8 mouse cellular contexts compared by ENCODE assay signal in genomic region chr4:100170161-100170650, GRCm38 (mm10).
DNase-seq lines count a peak whose midpoint lies in the region; ATAC-seq and TF ChIP-seq lines count a peak whose summit lies in the region.

No protein-coding gene starts in this region.

- WGBS in forebrain, embryonic 10.5 days: 18% methylated on average over 14 of the region's 14 CpGs
- WGBS in intestine, embryonic 16.5 days: 42% methylated on average over 14 of the region's 14 CpGs
- 51% methylated on average over 14 of the region's 14 CpGs for WGBS in neural tube, embryonic 11.5 days

- H3K9me3 ChIP-seq in forebrain, embryonic 10.5 days: no peaks in the 10 kb centered on the region
- H3K9me3 ChIP-seq in intestine, embryonic 16.5 days (ENCODE audit: control insufficient read depth, low read length): no peaks in the 10 kb centered on the region
- H3K9me3 ChIP-seq in neural tube, embryonic 11.5 days (ENCODE audit: control insufficient read depth, low read length): no peaks in the 10 kb centered on the region

- H3K4me1 ChIP-seq in forebrain, embryonic 10.5 days: peaks cover 54% of the 10 kb centered on the region
- peaks cover 2% of the 10 kb centered on the region for H3K4me1 ChIP-seq in intestine, embryonic 16.5 days (ENCODE audit: control insufficient read depth, insufficient read depth, low read length)
- peaks cover 16% of the 10 kb centered on the region for H3K4me1 ChIP-seq in neural tube, embryonic 11.5 days (ENCODE audit: control insufficient read depth, insufficient read depth, low read length)

- intact Hi-C loops in left cerebral cortex, adult 2 months (cut with DNase I): no loop called here

- peak; percentile 33; the same call in 1 of the 2 replicates for ATAC-seq in intestine, embryonic 16.5 days
- no peak for ATAC-seq in neural tube, embryonic 11.5 days (ENCODE audit: insufficient read depth, low FRiP score, low TSS enrichment)

- no peak overlapping the region for H3K9ac ChIP-seq in intestine, embryonic 16.5 days (ENCODE audit: low read depth, low read length)
- no peak overlapping the region for H3K9ac ChIP-seq in neural tube, embryonic 11.5 days (ENCODE audit: low read length)

- H3K4me3 ChIP-seq in left cerebral cortex, adult 2 months: peak overlapping the region; percentile 14; the same call in 1 of the 2 replicates
- peak overlapping the region; percentile 41 for H3K4me3 ChIP-seq in forebrain, embryonic 10.5 days
- no peak overlapping the region for H3K4me3 ChIP-seq in intestine, embryonic 16.5 days (ENCODE audit: low read length)
- no peak overlapping the region for H3K4me3 ChIP-seq in neural tube, embryonic 11.5 days (ENCODE audit: low read depth, low read length)

- no peak overlapping the region for H3K27ac ChIP-seq in left cerebral cortex, adult 2 months
- peak overlapping the region; percentile 74 for H3K27ac ChIP-seq in forebrain, embryonic 10.5 days
- no peak overlapping the region for H3K27ac ChIP-seq in intestine, embryonic 16.5 days (ENCODE audit: low read length)
- H3K27ac ChIP-seq in neural tube, embryonic 11.5 days (ENCODE audit: low read depth, low read length): no peak overlapping the region

- no peaks in the 10 kb centered on the region for H3K27me3 ChIP-seq in forebrain, embryonic 10.5 days (ENCODE audit: poor library complexity, severe bottlenecking)
- H3K27me3 ChIP-seq in intestine, embryonic 16.5 days (replicated peaks; ENCODE audit: control insufficient read depth, insufficient read depth, low read length): no peaks in the 10 kb centered on the region
- no peaks in the 10 kb centered on the region for H3K27me3 ChIP-seq in neural tube, embryonic 11.5 days (ENCODE audit: control insufficient read depth, insufficient read depth, low read length)

- no peak overlapping the region for H3K4me2 ChIP-seq in intestine, embryonic 16.5 days (ENCODE audit: low read depth, low read length)
- no peak overlapping the region for H3K4me2 ChIP-seq in neural tube, embryonic 11.5 days (ENCODE audit: low read depth)

- no peak for TF ChIP-seq CTCF in left cerebral cortex, adult 2 months (IDR thresholded peaks at IDR 0.05)

- H3K36me3 ChIP-seq in forebrain, embryonic 10.5 days (replicated peaks): no peaks in the 10 kb centered on the region
- H3K36me3 ChIP-seq in intestine, embryonic 16.5 days (ENCODE audit: control insufficient read depth, insufficient read depth, low read length): no peaks in the 10 kb centered on the region
- no peaks in the 10 kb centered on the region for H3K36me3 ChIP-seq in neural tube, embryonic 11.5 days (ENCODE audit: control insufficient read depth, insufficient read depth, low read length)

- no peak for DNase-seq in left cerebral cortex, adult 2 months (ENCODE audit: extremely low spot score in 1 of 2, low spot score in 2 of 2)
- no peak for DNase-seq in left cerebral cortex, adult 9 months (ENCODE audit: low spot score in 2 of 2)
- peak; percentile 66 for DNase-seq in forebrain, embryonic 10.5 days (ENCODE audit: extremely low spot score, low spot score)
- peak; percentile 40 for DNase-seq in neural tube, embryonic 11.5 days (ENCODE audit: low spot score)
- no peak for DNase-seq in frontal cortex, postnatal 14 days (ENCODE audit: low spot score in 2 of 2)
- DNase-seq in spleen, postnatal 4 days (ENCODE audit: low spot score in 2 of 2): no peak
- DNase-seq in adrenal gland, adult (ENCODE audit: inconsistent age in 2 of 2, low spot score in 1 of 2): no peak

Comparison
In these comparisons a context has a peak if more than half of its experiments do, and no peak if none do; other contexts are left out.
1. DNase-seq: peak in forebrain, embryonic 10.5 days (single experiment) and neural tube, embryonic 11.5 days (single experiment); none in left cerebral cortex, adult 2 months (0 of 2), left cerebral cortex, adult 9 months (0 of 2), frontal cortex, postnatal 14 days (0 of 2), spleen, postnatal 4 days (0 of 2) and adrenal gland, adult (0 of 2).
2. H3K4me3 ChIP-seq: peak in left cerebral cortex, adult 2 months (single experiment) and forebrain, embryonic 10.5 days (single experiment); none in intestine, embryonic 16.5 days (single experiment) and neural tube, embryonic 11.5 days (single experiment).